Mouse (Mus musculus): Measurements from ENCODE around the gene Prkaa1. TPM values are rescaled to one million over a fixed set of nuclear protein-coding genes. Genes with fewer than 3 reads are reported as not detected.

Gene Prkaa1
- total and polyA plus RNA-seq, 3 experiments, result 4.6 to 13.9 (median 12.6) TPM

DNA sequence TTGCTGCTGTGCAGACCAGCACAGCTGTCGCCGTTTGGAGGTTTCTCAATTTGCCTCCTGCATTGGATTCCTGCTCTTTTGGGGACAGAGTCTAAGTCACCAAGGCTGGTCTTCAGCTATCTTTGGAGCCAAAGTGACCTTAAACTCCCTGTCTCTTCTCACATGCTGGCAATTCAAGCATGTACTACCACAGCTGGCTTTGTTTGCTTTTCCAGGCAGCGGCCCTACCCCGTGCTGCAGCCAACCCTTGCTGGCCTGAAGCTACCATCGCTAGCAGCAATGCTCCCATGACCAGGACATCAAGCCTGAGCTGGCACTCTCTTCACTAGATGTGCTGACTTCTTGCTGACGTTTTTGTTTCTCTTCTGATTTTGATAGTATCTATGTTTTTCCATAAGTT is 15.2 kb downstream of the Prkaa1 start:
- peak; percentile 40 to 54 for DNase-seq
- H3K4me1 ChIP-seq (ENCODE audit: control insufficient read depth, insufficient read depth, low read length), result peaks cover 19% of the 10 kb centered on the region
- H3K9ac ChIP-seq (ENCODE audit: low read depth, low read length), result no peak overlapping the region
- peaks cover 6% of the 10 kb centered on the region; the same call in 1 of the 2 replicates for H3K79me2 ChIP-seq (replicated peaks; ENCODE audit: control insufficient read depth, insufficient read depth, low read length)
- peaks cover 3% of the 10 kb centered on the region for H3K36me3 ChIP-seq (ENCODE audit: control insufficient read depth, insufficient read depth, low read length)
- WGBS, result 33% methylated on average over 6 of the region's 6 CpGs
- TF ChIP-seq POLR2A (IDR thresholded peaks at IDR 0.05; ENCODE audit: insufficient read depth, low read depth, low read length) (no peak), EP300 (IDR thresholded peaks at IDR 0.05; ENCODE audit: insufficient read depth, low read depth, low read length) (no peak), CTCF (IDR thresholded peaks at IDR 0.05) (no peak)
- peak overlapping the region; percentile 15 for H3K27ac ChIP-seq
- H3K27me3 ChIP-seq (ENCODE audit: control insufficient read depth, insufficient read depth, low read length), result no peaks in the 10 kb centered on the region
- intact Hi-C loops (cut with DNase I), result no loop called here
- H3K4me3 ChIP-seq, result no peak overlapping the region

GRCm38 (mm10) chr15:5165121-5165773 is 21.6 kb downstream of the Prkaa1 start:
- no peak overlapping the region for H3K27ac ChIP-seq
- TF ChIP-seq EP300 (IDR thresholded peaks at IDR 0.05; ENCODE audit: insufficient read depth, low read depth, low read length) (no peak), POLR2A (IDR thresholded peaks at IDR 0.05; ENCODE audit: insufficient read depth, low read depth, low read length) (no peak), CTCF (IDR thresholded peaks at IDR 0.05) (no peak)
- intact Hi-C loops (cut with DNase I), result no loop called here
- H3K9ac ChIP-seq (ENCODE audit: low read depth, low read length), result no peak overlapping the region
- H3K4me1 ChIP-seq (ENCODE audit: control insufficient read depth, insufficient read depth, low read length), result no peaks in the 10 kb centered on the region
- no peak for DNase-seq
- no peaks in the 10 kb centered on the region for H3K79me2 ChIP-seq (replicated peaks; ENCODE audit: control insufficient read depth, insufficient read depth, low read length)
- no peaks in the 10 kb centered on the region for H3K36me3 ChIP-seq (ENCODE audit: control insufficient read depth, insufficient read depth, low read length)
- no peak overlapping the region for H3K4me3 ChIP-seq
- no peaks in the 10 kb centered on the region for H3K27me3 ChIP-seq (ENCODE audit: control insufficient read depth, insufficient read depth, low read length)
- WGBS, result 77% methylated on average over 12 of the region's 12 CpGs

- TF ChIP-seq POLR2A (IDR thresholded peaks at IDR 0.05; ENCODE audit: insufficient read depth, low read depth, low read length) (no peak), EP300 (IDR thresholded peaks at IDR 0.05; ENCODE audit: insufficient read depth, low read depth, low read length) (no peak), CTCF (IDR thresholded peaks at IDR 0.05) (no peak)
- WGBS, result 84% methylated on average over 12 of the region's 12 CpGs
Measured at GRCm38 (mm10) chr15:5173217-5173820, 29.7 kb downstream of the Prkaa1 start.

GRCm38 (mm10) chr15:5184668-5185330 is 41.1 kb downstream of the Prkaa1 start:
- Histone ChIP-seq H3K27me3 (ENCODE audit: control insufficient read depth, insufficient read depth, low read length) (no peaks in the 10 kb centered on the region), H3K4me3 (peak overlapping the region; percentile 84), H3K36me3 (ENCODE audit: control insufficient read depth, insufficient read depth, low read length) (peaks cover 7% of the 10 kb centered on the region; the same call in 1 of the 2 replicates), H3K79me2 (replicated peaks; ENCODE audit: control insufficient read depth, insufficient read depth, low read length) (peaks cover 5% of the 10 kb centered on the region), H3K4me1 (ENCODE audit: control insufficient read depth, insufficient read depth, low read length) (0 out of 2 replicates have a peak, but pooled peaks cover 2% of the 10 kb centered on the region), H3K9ac (ENCODE audit: low read depth, low read length) (peak overlapping the region; percentile 98), H3K27ac (peak overlapping the region; percentile 86)
- TF ChIP-seq CTCF (IDR thresholded peaks at IDR 0.05) (no peak), POLR2A (IDR thresholded peaks at IDR 0.05; ENCODE audit: insufficient read depth, low read depth, low read length) (no peak), EP300 (IDR thresholded peaks at IDR 0.05; ENCODE audit: insufficient read depth, low read depth, low read length) (no peak)
- intact Hi-C loops (cut with DNase I), result loop anchor here (1.0 to 2.0 kb wide), 2 partner anchors 41 to 68 kb away; partner anchors contain the start of genes Prkaa1 and Rpl37
- peak in 1 of 2 experiments; percentile 12 for DNase-seq
- 39% methylated on average over 11 of the region's 11 CpGs for WGBS

More at GRCm38 (mm10) chr15:5173217-5173820, 29.7 kb downstream of the Prkaa1 start:
- Histone ChIP-seq H3K4me1 (ENCODE audit: control insufficient read depth, insufficient read depth, low read length) (no peaks in the 10 kb centered on the region), H3K27me3 (ENCODE audit: control insufficient read depth, insufficient read depth, low read length) (no peaks in the 10 kb centered on the region), H3K9ac (ENCODE audit: low read depth, low read length) (no peak overlapping the region), H3K79me2 (replicated peaks; ENCODE audit: control insufficient read depth, insufficient read depth, low read length) (no peaks in the 10 kb centered on the region), H3K36me3 (ENCODE audit: control insufficient read depth, insufficient read depth, low read length) (peaks cover 9% of the 10 kb centered on the region; the same call in 1 of the 2 replicates), H3K27ac (no peak overlapping the region), H3K4me3 (no peak overlapping the region)
- intact Hi-C loops (cut with DNase I), result no loop called here
- no peak for DNase-seq

DNA sequence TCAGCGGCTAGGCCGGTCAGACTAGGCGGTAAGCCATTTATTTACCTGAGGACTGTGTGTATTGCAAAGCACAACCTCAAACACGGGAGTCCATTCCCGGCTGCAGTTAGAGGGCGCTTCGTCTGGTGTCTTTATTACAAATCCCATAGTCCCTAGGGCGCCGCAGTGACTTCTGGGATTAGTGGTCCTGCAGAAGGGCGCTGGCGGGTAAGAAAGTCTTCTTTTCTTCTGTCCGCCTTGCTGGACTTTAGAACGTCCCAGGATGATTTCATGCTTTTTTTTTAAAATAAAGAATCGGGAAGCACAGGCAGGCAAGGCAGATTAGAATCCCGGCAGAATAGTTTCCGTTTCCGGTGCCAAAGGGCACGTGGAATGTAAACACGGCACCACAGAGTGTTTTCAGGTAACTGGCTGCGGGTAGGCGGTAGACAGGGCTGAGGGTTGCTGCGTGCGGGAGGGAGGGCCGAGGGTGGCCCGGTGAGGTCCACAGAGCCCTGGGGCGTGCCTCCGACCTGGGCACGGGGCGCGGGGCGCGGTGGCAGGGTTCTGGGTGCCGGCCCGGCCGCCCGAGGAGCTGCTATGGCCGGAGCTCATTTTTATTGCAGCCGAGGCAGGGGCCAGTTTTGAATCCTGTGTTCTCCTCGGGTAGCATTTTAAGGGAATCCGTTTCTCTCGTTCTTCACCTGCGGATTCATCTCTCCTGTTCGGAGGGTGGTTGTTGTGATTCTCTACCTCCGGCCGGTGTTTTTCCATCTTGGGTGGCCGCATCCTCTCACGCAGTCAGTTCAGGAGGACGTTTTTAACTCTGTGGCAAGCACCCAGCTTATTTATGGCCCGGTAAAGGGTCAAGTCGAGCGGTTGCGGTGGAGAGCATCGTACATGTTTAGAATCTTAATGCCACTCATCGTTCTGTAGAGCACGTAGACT is 42.0 kb downstream of the Prkaa1 start, which contains the start of gene Ttc33:
Gene Ttc33, plus strand, starts transcription at position 160 of the 927 bp plus-strand sequence.
- Histone ChIP-seq H3K9ac (ENCODE audit: low read depth, low read length) (peak within 1 kb of the TSS; percentile 98), H3K4me1 (ENCODE audit: control insufficient read depth, insufficient read depth, low read length) (0 out of 2 replicates have a peak, but pooled peaks cover 2% of the 10 kb centered on the region), H3K36me3 (ENCODE audit: control insufficient read depth, insufficient read depth, low read length) (peaks cover 9% of the 10 kb centered on the region; the same call in 1 of the 2 replicates), H3K27ac (peak within 1 kb of the TSS; percentile 86), H3K4me3 (peak within 1 kb of the TSS; percentile 84), H3K27me3 (ENCODE audit: control insufficient read depth, insufficient read depth, low read length) (no peaks in the 10 kb centered on the region), H3K79me2 (replicated peaks; ENCODE audit: control insufficient read depth, insufficient read depth, low read length) (peaks cover 7% of the 10 kb centered on the region)
- TF ChIP-seq POLR2A (IDR thresholded peaks at IDR 0.05; ENCODE audit: insufficient read depth, low read depth, low read length) (peak; percentile 65; the same call in 1 of the 2 replicates), CTCF (IDR thresholded peaks at IDR 0.05) (peak; percentile 62), EP300 (IDR thresholded peaks at IDR 0.05; ENCODE audit: insufficient read depth, low read depth, low read length) (0 out of 2 replicates have a peak, but pooled peaks have one; percentile 8)
- under 1% methylated on average over 55 of the region's 55 CpGs for WGBS
- peak; percentile 84 for DNase-seq
- intact Hi-C loops (cut with DNase I), result loop anchor here (1.0 to 2.0 kb wide), 2 partner anchors 42 to 69 kb away; partner anchors contain the start of genes Prkaa1 and Rpl37
